Mouse (Mus musculus): ENCODE measurements around the gene Ttc6.
A peak's percentile ranks its signal among the peaks of the same experiment; 100 is the strongest.

Ttc6 gene

GRCm38 (mm10) chr12:57563909-57564308 lies at the start of gene Ttc6:
Ttc6 (plus strand) TSS chr12:57564113.
- DNase-seq, result no peak

GRCm38 (mm10) chr12:57514552-57514951 lies 49.4 kb upstream of the Ttc6 start:
- no peak for DNase-seq

GRCm38 (mm10) chr12:57515702-57516377 lies 48.1 kb upstream of the Ttc6 start:
- no peak for DNase-seq

DNA sequence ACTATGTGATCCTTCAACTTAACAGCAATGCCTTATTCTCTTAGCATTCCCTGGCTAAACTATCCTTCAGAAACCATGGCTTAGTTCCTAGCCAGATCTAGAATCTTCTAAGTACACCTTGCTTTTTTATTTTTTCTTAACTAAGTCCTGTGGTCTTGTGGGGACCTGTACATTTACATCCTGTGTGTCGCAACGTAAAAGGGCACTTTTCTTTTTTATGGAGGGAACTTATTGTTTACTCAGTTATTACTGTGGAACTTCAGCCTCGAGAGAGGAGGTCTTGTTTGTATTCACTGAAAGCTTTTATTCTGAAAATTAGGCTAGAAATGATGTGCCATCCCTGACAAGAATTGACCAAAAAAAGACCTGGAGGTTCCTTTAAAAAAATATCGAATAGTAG lies 35.6 kb upstream of the Ttc6 start:
- no peak for DNase-seq

GRCm38 (mm10) chr12:57530474-57530873 lies 33.4 kb upstream of the Ttc6 start:
- no peak for DNase-seq

- no peak for DNase-seq
These were observed 29.4 kb upstream of the Ttc6 start for GRCm38 (mm10) chr12:57534517-57534878.

DNA sequence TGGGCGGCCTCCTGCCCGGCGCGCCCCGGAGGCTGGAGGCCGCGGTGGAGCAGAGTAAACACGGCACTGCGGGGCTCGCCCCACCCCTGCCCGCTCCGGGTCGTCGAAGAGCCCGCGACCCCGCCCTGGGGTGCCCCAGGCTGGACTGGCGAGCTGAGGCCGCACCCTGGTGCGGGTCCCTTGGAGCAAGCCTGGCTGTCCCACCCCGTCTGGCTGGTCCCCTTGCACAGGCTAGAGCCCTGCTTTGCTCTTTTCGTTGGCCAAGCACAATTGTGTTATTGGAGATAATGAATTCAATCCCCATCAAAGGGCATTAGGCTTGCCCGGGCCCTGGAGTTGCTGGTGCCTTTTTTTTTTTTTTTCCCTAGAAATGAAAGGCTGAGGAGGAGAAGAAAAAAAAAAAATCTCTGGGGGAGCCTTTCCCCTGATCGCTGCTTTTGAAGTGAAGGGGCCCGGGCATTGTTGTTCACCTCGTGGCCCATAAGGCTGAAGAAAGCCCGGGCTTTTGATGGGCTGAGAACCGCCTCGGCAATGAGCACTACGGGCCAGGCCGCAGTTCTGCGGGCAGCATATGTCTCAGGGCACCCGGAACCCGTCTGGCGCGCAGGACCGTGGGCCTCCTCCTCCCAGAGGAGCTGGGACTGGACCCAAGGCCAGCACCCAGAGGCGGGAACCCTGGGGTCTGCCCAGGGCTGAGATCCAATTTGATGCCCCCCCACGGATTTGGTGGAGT lies 28.9 kb upstream of the Ttc6 start:
- DNase-seq, result no peak

GRCm38 (mm10) chr12:57536056-57536908 lies 27.6 kb upstream of the Ttc6 start:
- no peak for DNase-seq

DNA sequence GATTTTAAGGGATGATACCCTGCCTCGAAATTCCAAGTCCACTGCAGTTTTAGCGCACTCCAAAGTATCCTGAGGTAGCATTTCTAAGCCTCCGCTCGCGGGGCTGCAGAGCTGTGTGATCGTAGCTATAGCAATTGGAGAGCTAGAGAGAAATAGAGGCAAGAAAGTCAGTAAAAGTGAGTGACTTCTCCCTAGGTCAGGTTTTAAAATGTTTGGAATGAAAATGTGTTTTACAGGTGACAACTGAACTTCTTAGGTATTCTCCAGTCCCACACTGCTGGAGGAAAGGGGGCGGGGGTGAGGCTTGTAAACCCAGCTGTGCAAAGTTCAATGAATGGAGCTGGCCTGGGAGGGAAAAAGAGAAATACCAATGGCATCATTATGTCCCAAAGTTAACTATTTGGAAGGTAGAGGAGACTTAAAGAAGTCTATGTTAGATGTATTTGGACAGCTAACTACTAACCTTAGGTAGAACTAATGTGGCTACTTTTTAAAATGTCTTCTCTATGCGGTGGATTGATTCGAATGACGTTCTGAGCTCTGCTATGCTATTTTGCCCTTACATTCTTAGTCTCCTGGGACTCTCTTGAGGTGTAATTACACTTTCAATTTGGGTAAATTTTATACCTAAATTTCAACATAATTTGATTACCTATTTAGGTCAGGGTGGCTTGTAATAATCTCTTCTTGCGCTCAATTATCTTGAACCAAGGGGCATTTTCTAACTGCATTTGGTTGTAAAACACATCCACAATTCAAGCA lies 26.8 kb upstream of the Ttc6 start:
- no peak for DNase-seq

DNA sequence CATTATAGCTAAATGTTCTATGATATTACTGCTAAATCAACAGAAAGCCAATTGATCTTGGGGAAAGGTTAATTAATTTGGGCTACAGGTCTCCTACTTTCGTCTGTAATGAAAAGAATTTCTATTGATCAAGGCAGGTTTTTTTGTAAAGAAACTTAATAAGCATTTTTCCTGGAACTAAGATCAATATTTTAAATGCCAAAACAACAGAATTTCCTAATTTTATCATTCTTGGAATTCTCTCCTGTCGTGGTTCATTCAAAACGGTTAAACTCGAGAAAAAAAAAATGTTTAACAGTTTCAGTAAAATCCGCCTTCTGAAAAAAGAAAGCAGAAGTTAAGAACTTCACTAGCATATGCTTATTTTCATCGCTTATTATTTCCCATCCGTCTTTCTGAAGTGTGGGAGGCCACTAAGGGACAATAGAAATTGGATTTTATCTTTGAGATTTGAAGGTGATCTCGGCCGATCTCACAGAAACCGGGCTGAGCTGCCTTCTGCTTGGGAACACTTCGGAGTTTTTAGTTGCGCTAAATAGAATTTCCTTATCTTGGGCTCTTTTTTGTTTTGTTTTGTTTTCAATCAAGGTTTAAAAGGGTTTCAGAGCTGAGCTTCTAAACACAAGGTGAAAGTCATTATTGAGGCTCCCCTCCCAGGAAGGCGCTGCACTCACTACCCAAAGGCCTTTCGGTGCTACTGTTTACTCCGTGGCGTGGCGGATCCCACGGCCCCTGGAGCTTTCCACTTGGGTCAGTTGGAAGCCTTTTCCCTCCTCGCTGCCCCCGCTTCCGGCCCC lies 25.9 kb upstream of the Ttc6 start:
- DNase-seq, result no peak

- DNase-seq, result peak in 1 of 2 experiments; percentile 39
These were observed 25.0 kb upstream of the Ttc6 start for GRCm38 (mm10) chr12:57538588-57539550.

GRCm38 (mm10) chr12:57539551-57539985 lies 24.3 kb upstream of the Ttc6 start:
- peak in 1 of 2 experiments; percentile 32 for DNase-seq

DNA sequence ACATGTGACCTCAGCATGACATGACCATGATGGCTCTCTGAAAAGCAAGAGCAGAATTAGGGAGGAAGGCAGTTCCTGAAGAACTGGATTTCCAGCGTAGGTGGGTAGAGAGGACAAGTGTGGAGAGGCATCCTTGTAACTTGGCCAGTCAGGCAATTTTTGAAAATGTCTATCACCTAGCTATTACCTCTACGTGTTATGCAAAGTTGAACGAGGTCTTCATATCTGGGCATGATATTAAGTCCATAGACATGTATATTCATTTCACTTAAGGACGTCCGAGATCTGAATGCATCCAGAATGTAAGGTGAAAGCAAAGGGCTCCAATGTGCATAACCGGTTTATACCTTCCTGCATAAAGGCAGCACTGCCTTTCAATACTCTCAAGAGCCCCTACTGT lies 22.8 kb upstream of the Ttc6 start:
- no peak for DNase-seq

GRCm38 (mm10) chr12:57541931-57542745 lies 21.8 kb upstream of the Ttc6 start:
- peak in 1 of 2 experiments; percentile 4 for DNase-seq

- DNase-seq, result no peak
These were observed 20.9 kb upstream of the Ttc6 start for GRCm38 (mm10) chr12:57542746-57543626.

- DNase-seq, result no peak
These were observed 20.3 kb upstream of the Ttc6 start for GRCm38 (mm10) chr12:57543627-57543991.

DNA sequence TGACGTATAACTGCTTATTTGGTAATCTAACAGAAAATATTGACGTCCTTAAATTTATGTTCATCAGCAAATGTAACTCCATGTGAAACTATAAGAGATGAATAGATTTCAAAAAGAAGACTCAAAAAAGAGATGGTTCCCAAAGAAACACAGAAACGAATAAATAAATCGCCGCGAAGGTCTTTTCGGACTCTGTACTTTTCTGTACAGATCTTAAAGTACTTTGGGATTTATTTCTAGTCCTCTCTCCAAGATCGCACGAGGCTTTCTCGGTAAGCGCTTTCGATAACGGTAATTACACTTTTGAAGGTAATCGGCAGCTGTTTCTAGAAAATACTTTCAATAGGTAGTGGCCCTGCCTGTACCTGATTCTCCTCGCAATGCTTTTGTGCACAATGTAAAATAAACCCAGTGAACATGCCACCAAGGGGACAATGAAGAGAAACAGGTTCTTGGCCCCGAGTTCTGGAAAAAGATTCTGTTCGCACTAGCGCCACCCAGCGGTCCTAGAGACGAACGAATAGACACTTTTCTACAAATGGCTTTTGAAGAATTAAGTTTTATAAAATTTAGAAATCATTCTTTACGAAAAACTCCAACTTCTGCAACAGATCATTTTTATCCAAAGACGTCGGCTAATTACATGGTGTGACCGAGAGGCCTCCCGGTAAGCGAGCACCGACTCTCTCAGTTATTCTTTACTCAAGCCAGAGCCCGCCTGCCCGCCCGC lies 19.1 kb upstream of the Ttc6 start:
- DNase-seq, result peak; percentile 37 to 45
